Mouse (Mus musculus) liver, adult 10 weeks (tissue): ENCODE results near the gene Kdm6a. TPM values are rescaled to one million over a fixed set of nuclear protein-coding genes. Genes with fewer than 3 reads are reported as not detected.

Experiments
- polyA plus RNA-seq: library from polyadenylated mRNA; stranded (reverse); fragments of 350-450 nt; fragmentation: Illumina TruSeq; extraction: RNeasy Lipid Tissue Mini Kit (QIAGEN cat#74804); gene quantifications from one replicate; pipeline ENCODE4 v1.2.3, GENCODE M21; 2014; ENCODE audit warnings: low read depth, low replicate concordance

Gene Kdm6a
- polyA plus RNA-seq = 29.7 TPM

DNA sequence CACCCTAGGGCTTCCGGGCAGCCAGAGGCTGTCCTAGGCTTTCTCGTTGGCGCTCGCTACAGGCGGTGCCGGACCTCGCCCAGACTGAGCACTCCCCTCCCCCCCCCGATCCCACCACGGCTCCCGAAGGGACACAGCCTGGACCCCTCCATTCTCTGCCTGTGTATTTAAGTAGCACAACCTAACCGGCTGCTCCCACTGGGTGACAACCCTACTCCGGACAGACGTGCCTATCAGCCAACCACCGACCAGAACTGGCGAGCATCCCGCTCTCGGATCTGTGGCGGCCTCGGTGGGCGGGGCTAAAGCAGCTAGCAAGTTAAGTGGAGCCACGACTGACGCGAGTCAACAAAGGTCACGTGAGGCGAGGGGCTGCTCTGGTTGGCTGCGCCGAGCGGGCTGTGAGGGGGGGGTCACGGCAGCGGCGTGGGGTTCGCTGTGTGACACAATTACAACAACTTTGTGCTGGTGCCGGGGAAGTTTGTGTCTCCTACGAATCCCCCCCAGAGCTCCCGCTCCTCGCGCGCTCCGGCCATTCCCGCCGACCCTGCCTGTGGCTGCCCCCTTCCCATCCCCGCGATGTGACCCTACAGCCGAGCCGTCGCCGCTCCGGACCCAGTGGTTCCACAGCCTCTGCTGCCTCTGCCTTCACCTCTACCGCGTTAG, at the start of gene Kdm6a:
Kdm6a (plus strand) TSS at position 384 of the 666 bp plus-strand sequence.

DNA sequence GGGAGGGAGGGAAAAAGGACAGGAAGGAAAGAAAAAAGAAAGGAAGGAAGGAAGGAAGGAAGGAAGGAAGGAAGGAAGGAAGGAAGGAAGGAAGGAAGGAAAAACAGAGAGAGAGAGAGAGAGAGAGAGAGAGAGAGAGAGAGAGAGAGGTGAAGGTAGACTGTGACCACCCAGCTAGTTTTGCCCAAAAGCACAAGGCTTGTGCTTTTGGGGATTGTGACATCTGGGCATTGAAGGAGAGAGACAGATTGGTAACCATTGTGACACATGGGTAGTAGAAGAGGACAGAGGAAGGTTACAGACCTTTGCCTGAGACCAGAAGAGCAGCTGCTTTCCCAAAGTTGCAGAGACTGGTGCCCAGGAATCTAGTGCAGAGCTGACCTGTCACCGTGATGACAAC, 16.8 kb upstream of the Kdm6a start, which contains the start of gene Dusp21:
Dusp21 (plus strand) TSS at position 301 of the 400 bp plus-strand sequence.

Other genes with a start within 250 kb of the Kdm6a start
- gene Dusp21, start 16.7 kb upstream of the Kdm6a start, polyA plus RNA-seq = not detected